Mouse (Mus musculus): Measurements from ENCODE around the gene Nkg7. TPM values are rescaled to one million over a fixed set of nuclear protein-coding genes. Genes with fewer than 3 reads are reported as not detected.
"Not testable (repeated sequence)": the region's sequence is repeated elsewhere in the genome, so short reads cannot be mapped to it uniquely, and the experiment has no call there.

The Nkg7 gene
- 4.0 and 4.4 TPM in 2 replicates for polyA plus RNA-seq (2012; rRNA removed)

- DNase-seq (ENCODE audit: low spot score): no peak
Measured at GRCm38 (mm10) chr7:43436341-43437255, at the start of gene Nkg7. Gene Nkg7 (plus strand): TSS chr7:43437073.

GRCm38 (mm10) chr7:43392349-43393121 lies 44.3 kb upstream of the Nkg7 start:
- no peak for DNase-seq (ENCODE audit: low spot score)

- DNase-seq (ENCODE audit: low spot score): no peak
Measured at GRCm38 (mm10) chr7:43399501-43399900, 37.4 kb upstream of the Nkg7 start.

GRCm38 (mm10) chr7:43402718-43403117 lies 34.2 kb upstream of the Nkg7 start:
- no peak for DNase-seq (ENCODE audit: low spot score)

GRCm38 (mm10) chr7:43407573-43407972 lies 29.3 kb upstream of the Nkg7 start:
- no peak for DNase-seq (ENCODE audit: low spot score)

GRCm38 (mm10) chr7:43408131-43408553 lies 28.7 kb upstream of the Nkg7 start, which contains the start of gene Siglecg:
Gene Siglecg (plus strand): TSS chr7:43408204.
- no peak for DNase-seq (ENCODE audit: low spot score)

GRCm38 (mm10) chr7:43409084-43409483 lies 27.8 kb upstream of the Nkg7 start:
- no peak for DNase-seq (ENCODE audit: low spot score)

GRCm38 (mm10) chr7:43411724-43412123 lies 25.1 kb upstream of the Nkg7 start:
- DNase-seq (ENCODE audit: low spot score): not testable (repeated sequence)

GRCm38 (mm10) chr7:43417298-43417697 lies 19.6 kb upstream of the Nkg7 start:
- DNase-seq (ENCODE audit: low spot score): no peak

- peak; percentile 76 for DNase-seq (ENCODE audit: low spot score)
Measured at GRCm38 (mm10) chr7:43422995-43423617, 13.8 kb upstream of the Nkg7 start.

- DNase-seq (ENCODE audit: low spot score): no peak
Measured at GRCm38 (mm10) chr7:43423991-43424625, 12.8 kb upstream of the Nkg7 start.

- no peak for DNase-seq (ENCODE audit: low spot score)
Measured at GRCm38 (mm10) chr7:43427406-43427805, 9.5 kb upstream of the Nkg7 start, which contains the start of gene Lim2. Gene Lim2 (plus strand): TSS chr7:43427670.

GRCm38 (mm10) chr7:43429500-43429899 lies 7.4 kb upstream of the Nkg7 start:
- DNase-seq (ENCODE audit: low spot score): no peak

GRCm38 (mm10) chr7:43432891-43433290 lies 4.0 kb upstream of the Nkg7 start:
- DNase-seq (ENCODE audit: low spot score): no peak

- no peak for DNase-seq (ENCODE audit: low spot score)
Measured at GRCm38 (mm10) chr7:43434676-43435075, 2.2 kb upstream of the Nkg7 start.

- no peak for DNase-seq (ENCODE audit: low spot score)
Measured at GRCm38 (mm10) chr7:43438611-43439010, 1.7 kb downstream of the Nkg7 start.

- no peak for DNase-seq (ENCODE audit: low spot score)
Measured at GRCm38 (mm10) chr7:43440482-43440881, 3.6 kb downstream of the Nkg7 start, which contains the start of gene Cldnd2. Gene Cldnd2 (plus strand): TSS chr7:43440782.

GRCm38 (mm10) chr7:43441071-43441470 lies 4.2 kb downstream of the Nkg7 start:
- no peak for DNase-seq (ENCODE audit: low spot score)

- DNase-seq (ENCODE audit: low spot score): no peak
Measured at GRCm38 (mm10) chr7:43442684-43443083, 5.8 kb downstream of the Nkg7 start.

GRCm38 (mm10) chr7:43443126-43443916 lies 6.4 kb downstream of the Nkg7 start:
- DNase-seq (ENCODE audit: low spot score): peak; percentile 70

- peak; percentile 82 for DNase-seq (ENCODE audit: low spot score)
Measured at GRCm38 (mm10) chr7:43443917-43444293, 7.0 kb downstream of the Nkg7 start, which contains the start of the genes Etfb and Gm45233. Gene Etfb (plus strand): TSS chr7:43444083. Gene Gm45233 (plus strand): TSS chr7:43444128.

All from urinary bladder, adult 2 months (tissue).